Mouse (Mus musculus) lung, postnatal 0 days (tissue): Measurements from ENCODE around the gene Fndc3b.

Experiments
- CTCF ChIP-seq: IDR thresholded peaks from 2 replicates; pipeline ENCODE4 v1.5.1; 2016; ENCODE audit warnings: antibody characterized with exemption, mild to moderate bottlenecking
- EP300 ChIP-seq: IDR thresholded peaks from 2 replicates; pipeline ENCODE4 v1.6.1; 2016; ENCODE audit warnings: antibody characterized with exemption, mild to moderate bottlenecking, control low read depth

DNA sequence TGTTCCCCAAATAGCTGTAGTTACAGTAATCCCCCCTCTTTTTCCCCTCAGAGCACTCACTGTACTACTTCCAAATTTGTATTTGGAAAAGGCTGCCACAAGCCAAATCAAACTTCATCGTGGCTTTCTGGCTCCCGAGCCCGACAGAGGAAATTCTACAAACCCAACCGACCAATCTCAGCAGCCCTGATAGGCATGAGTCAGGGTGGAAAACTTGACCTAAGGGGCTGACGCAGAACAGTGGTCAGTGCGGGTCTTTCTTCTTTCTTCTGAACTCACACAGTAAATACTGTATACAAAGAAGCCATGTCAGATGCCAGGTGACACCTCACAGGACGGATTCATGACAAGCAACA is 103.3 kb downstream of the Fndc3b start:
- TF ChIP-seq CTCF (no peak), EP300 (no peak)
